In genomic region chr5:34188856-34189255, GRCm38 (mm10) we compare ENCODE assay signal across 9 mouse cellular contexts. TPM values are rescaled to one million over a fixed set of nuclear protein-coding genes. Genes with fewer than 3 reads are reported as not detected.
A peak's percentile ranks its signal among the peaks of the same experiment; 100 is the strongest.
DNase-seq lines count a peak whose midpoint lies in the region; ATAC-seq and TF ChIP-seq lines count a peak whose summit lies in the region.
"Had no signal": no experiment of that assay in that cellular context is flagged by ENCODE, and none has a peak within 500 bp of the region (broad histone marks: within the 10 kb centered on the region; RNA-seq: fewer than 3 reads in every experiment).

No protein-coding gene starts in this region.

- no peaks in the 10 kb centered on the region for H3K9me3 ChIP-seq in kidney, embryonic 16.5 days (ENCODE audit: low read length)
- no peaks in the 10 kb centered on the region for H3K9me3 ChIP-seq in heart, postnatal 0 days (replicated peaks; ENCODE audit: control insufficient read depth, low read length)
- no peaks in the 10 kb centered on the region for H3K9me3 ChIP-seq in midbrain, embryonic 13.5 days

- peak overlapping the region; percentile 81; the same call in 1 of the 2 replicates for H3K9ac ChIP-seq in kidney, embryonic 16.5 days (replicated peaks; ENCODE audit: low read length)
- H3K9ac ChIP-seq in heart, postnatal 0 days (replicated peaks; ENCODE audit: low read depth, low read length), result no peak overlapping the region
- peak overlapping the region; percentile 60; the same call in 1 of the 2 replicates for H3K9ac ChIP-seq in midbrain, embryonic 13.5 days (replicated peaks)

- H3K27ac ChIP-seq in kidney, embryonic 16.5 days (ENCODE audit: low read length), result no peak overlapping the region
- peak overlapping the region; percentile 82; the same call in 1 of the 2 replicates for H3K27ac ChIP-seq in brown adipose tissue, adult 24 weeks (replicated peaks; ENCODE audit: low read depth, low read length)
- peak overlapping the region; percentile 81; the same call in 1 of the 2 replicates for H3K27ac ChIP-seq in heart, postnatal 0 days (ENCODE audit: low read depth)
- H3K27ac ChIP-seq in midbrain, embryonic 13.5 days, result no peak overlapping the region

- DNase-seq in kidney, adult 9 months, result no peak
- DNase-seq in heart, postnatal 0 days (ENCODE audit: low spot score), result no peak
- no peak for DNase-seq in MN1 (ENCODE audit: low spot score)
- DNase-seq in right cerebral cortex, adult 2 months (ENCODE audit: low spot score in 2 of 2), result no peak
- DNase-seq in urinary bladder, postnatal 14 days (ENCODE audit: low spot score), result no peak
- DNase-seq: kidney, postnatal 36 days had no signal

- H3K4me3 ChIP-seq in kidney, embryonic 16.5 days (ENCODE audit: low read length), result peak overlapping the region; percentile 94
- peak overlapping the region; percentile 69; the same call in 1 of the 2 replicates for H3K4me3 ChIP-seq in brown adipose tissue, adult 24 weeks (ENCODE audit: insufficient read depth, low read depth, low read length)
- H3K4me3 ChIP-seq in heart, postnatal 0 days (ENCODE audit: low read depth, low read length), result peak overlapping the region; percentile 50; the same call in 1 of the 2 replicates
- H3K4me3 ChIP-seq in midbrain, embryonic 13.5 days (replicated peaks), result peak overlapping the region; percentile 94

- 63% methylated on average over 2 of the region's 2 CpGs for WGBS in kidney, embryonic 16.5 days
- WGBS in heart, postnatal 0 days, result 63% methylated on average over 2 of the region's 2 CpGs
- WGBS in midbrain, embryonic 13.5 days, result 86% methylated on average over 2 of the region's 2 CpGs

- no peak for ATAC-seq in kidney, embryonic 16.5 days (ENCODE audit: low FRiP score, low TSS enrichment)
- ATAC-seq in heart, postnatal 0 days (ENCODE audit: insufficient read depth, low read depth), result no peak
- no peak for ATAC-seq in midbrain, embryonic 13.5 days

- peak overlapping the region; percentile 74 for H3K4me2 ChIP-seq in kidney, embryonic 16.5 days (replicated peaks; ENCODE audit: low read depth, low read length)
- peak overlapping the region; percentile 62; the same call in 1 of the 2 replicates for H3K4me2 ChIP-seq in heart, postnatal 0 days (ENCODE audit: low read depth, low read length)
- H3K4me2 ChIP-seq in midbrain, embryonic 13.5 days (replicated peaks), result peak overlapping the region; percentile 80

- TF ChIP-seq EP300 in heart, postnatal 0 days (IDR thresholded peaks at IDR 0.05; ENCODE audit: low read depth), result no peak

- H3K4me1 ChIP-seq in kidney, embryonic 16.5 days (ENCODE audit: insufficient read depth, low read length), result peaks cover 38% of the 10 kb centered on the region
- H3K4me1 ChIP-seq in brown adipose tissue, adult 24 weeks (ENCODE audit: control insufficient read depth, insufficient read depth, insufficient read length, low read length), result peaks cover 41% of the 10 kb centered on the region
- H3K4me1 ChIP-seq in heart, postnatal 0 days (ENCODE audit: control insufficient read depth, insufficient read depth), result peaks cover 53% of the 10 kb centered on the region
- peaks cover 40% of the 10 kb centered on the region for H3K4me1 ChIP-seq in midbrain, embryonic 13.5 days (replicated peaks)

- no peaks in the 10 kb centered on the region for H3K27me3 ChIP-seq in kidney, embryonic 16.5 days (ENCODE audit: insufficient read depth, low read length)
- H3K27me3 ChIP-seq in heart, postnatal 0 days (ENCODE audit: control insufficient read depth, insufficient read depth, low read length), result no peaks in the 10 kb centered on the region
- H3K27me3 ChIP-seq in midbrain, embryonic 13.5 days, result peaks cover 9% of the 10 kb centered on the region

- H3K36me3 ChIP-seq in kidney, embryonic 16.5 days (ENCODE audit: insufficient read depth, low read length), result peaks cover 3% of the 10 kb centered on the region
- H3K36me3 ChIP-seq in heart, postnatal 0 days (replicated peaks; ENCODE audit: control insufficient read depth, insufficient read depth, low read length), result no peaks in the 10 kb centered on the region
- peaks cover 6% of the 10 kb centered on the region for H3K36me3 ChIP-seq in midbrain, embryonic 13.5 days

- no peak for TF ChIP-seq CTCF in heart, postnatal 0 days (IDR thresholded peaks at IDR 0.05; ENCODE audit: low read depth)

RNA-seq across cellular contexts. Expression of gene Mxd4, which starts 1.3 kb away (rescaled TPM):
- 50.2 and 50.9 TPM in 2 replicates for polyA plus RNA-seq in kidney, embryonic 16.5 days (2015; fragmentation: Nextera tagmentation; extraction: Ambion mirVana)
- 69.9 and 70.6 TPM in 2 replicates for polyA plus RNA-seq in brown adipose tissue, adult 24 weeks (2012; ENCODE audit: insufficient read depth, insufficient read length, missing spikeins)
- total RNA-seq in heart, postnatal 0 days (2014; rRNA removed; ENCODE audit: low replicate concordance), result 104 and 114 TPM in 2 replicates
- polyA plus RNA-seq in heart, postnatal 0 days (2015; fragmentation: Nextera tagmentation; extraction: Ambion mirVana), result 22.5 and 24.5 TPM in 2 replicates
- polyA plus RNA-seq in midbrain, embryonic 13.5 days (2015; fragmentation: Nextera tagmentation; extraction: Ambion mirVana), result 32.8 and 34.9 TPM in 2 replicates

RNA-seq across cellular contexts. Expression of gene Haus3, which starts 19.5 kb away (rescaled TPM):
- 33.7 and 36.0 TPM in 2 replicates for polyA plus RNA-seq in kidney, embryonic 16.5 days (2015; fragmentation: Nextera tagmentation; extraction: Ambion mirVana)
- polyA plus RNA-seq in brown adipose tissue, adult 24 weeks (2012; ENCODE audit: insufficient read depth, insufficient read length, missing spikeins), result 24.5 and 28.1 TPM in 2 replicates
- 5.6 and 17.9 TPM in 2 replicates for total RNA-seq in heart, postnatal 0 days (2014; rRNA removed; ENCODE audit: low replicate concordance)
- polyA plus RNA-seq in heart, postnatal 0 days (2015; fragmentation: Nextera tagmentation; extraction: Ambion mirVana), result 11.4 and 11.6 TPM in 2 replicates
- polyA plus RNA-seq in midbrain, embryonic 13.5 days (2015; fragmentation: Nextera tagmentation; extraction: Ambion mirVana), result 21.9 and 24.5 TPM in 2 replicates

RNA-seq across cellular contexts. Expression of gene Poln, which starts 19.6 kb away (rescaled TPM):
- 0.45 and 1.2 TPM in 2 replicates for polyA plus RNA-seq in kidney, embryonic 16.5 days (2015; fragmentation: Nextera tagmentation; extraction: Ambion mirVana)
- 137 and 175 TPM in 2 replicates for polyA plus RNA-seq in brown adipose tissue, adult 24 weeks (2012; ENCODE audit: insufficient read depth, insufficient read length, missing spikeins)
- 0.19 TPM in 1 of 2 replicates, not detected in the other for total RNA-seq in heart, postnatal 0 days (2014; rRNA removed; ENCODE audit: low replicate concordance)
- 0.54 and 1.3 TPM in 2 replicates for polyA plus RNA-seq in heart, postnatal 0 days (2015; fragmentation: Nextera tagmentation; extraction: Ambion mirVana)
- 0.66 and 0.89 TPM in 2 replicates for polyA plus RNA-seq in midbrain, embryonic 13.5 days (2015; fragmentation: Nextera tagmentation; extraction: Ambion mirVana)

Comparison
In these comparisons a context has a peak if more than half of its experiments do, and no peak if none do; other contexts are left out.
1. H3K27ac ChIP-seq: peak in brown adipose tissue, adult 24 weeks (single experiment) and heart, postnatal 0 days (single experiment); none in kidney, embryonic 16.5 days (single experiment) and midbrain, embryonic 13.5 days (single experiment).
2. RNA of gene Poln, which starts 19.6 kb away (polyA plus RNA-seq): 137 to 175 TPM in brown adipose tissue, adult 24 weeks; 0.54 to 1.3 TPM in heart, postnatal 0 days, 0.66 to 0.89 TPM in midbrain, embryonic 13.5 days and 0.45 to 1.2 TPM in kidney, embryonic 16.5 days; every median in the first group is over 10 times any median in the second.
3. Peak in every context shown above with its lines, with median percentiles within 50 percentile points of each other: H3K4me2 ChIP-seq and H3K4me3 ChIP-seq.